Mouse (Mus musculus): ENCODE results near the gene Vti1a.

Gene Vti1a

DNA sequence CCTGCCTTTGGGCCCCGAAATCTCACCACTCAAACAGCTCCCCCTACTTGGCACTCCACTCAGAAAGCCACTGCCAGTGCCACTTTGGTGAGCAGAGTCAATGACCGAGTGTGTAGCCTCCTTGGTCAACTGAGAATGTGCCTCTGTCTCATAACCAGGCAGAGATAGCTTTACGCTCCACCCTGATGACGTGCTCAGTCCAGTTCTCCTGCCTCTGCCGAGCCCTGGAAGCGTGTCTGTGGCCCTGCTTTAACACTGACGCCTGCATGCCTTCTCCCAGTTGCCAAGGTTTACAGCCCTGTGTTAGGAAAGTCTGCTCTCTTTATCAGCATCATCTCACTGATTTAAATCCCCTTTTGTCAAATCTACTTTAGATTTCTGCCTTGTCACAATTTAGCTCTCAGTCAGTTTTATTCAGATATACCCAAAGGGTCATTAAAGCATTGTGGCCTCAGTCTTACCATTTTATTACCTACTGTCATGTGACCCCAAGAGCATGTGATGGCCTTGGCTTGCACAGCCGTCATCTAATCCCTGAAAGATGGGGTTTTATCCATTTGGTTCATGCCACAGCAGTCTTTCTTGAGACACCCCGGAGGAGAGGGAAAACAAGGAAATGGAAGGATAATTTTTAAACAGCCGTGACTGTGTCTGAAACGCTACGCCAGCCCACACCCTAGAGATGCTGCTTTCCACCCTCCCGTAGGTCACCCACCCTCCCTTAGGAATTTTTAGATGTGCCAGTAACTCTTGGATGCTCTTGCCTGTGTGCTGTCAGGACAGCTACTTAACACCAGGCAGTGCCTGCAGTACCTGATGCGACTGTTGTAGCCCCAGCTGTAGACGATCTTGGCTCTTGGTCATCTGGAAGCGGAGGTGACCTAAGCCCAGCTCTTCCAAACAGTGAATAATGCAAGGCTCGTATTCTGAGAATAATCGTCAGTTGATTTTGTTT lies 269.5 kb downstream of the Vti1a start:
- no peak for DNase-seq (ENCODE audit: low spot score)

- no peak for DNase-seq (ENCODE audit: low spot score)
Measured at GRCm38 (mm10) chr19:55587638-55588421, 271.7 kb downstream of the Vti1a start.

DNA sequence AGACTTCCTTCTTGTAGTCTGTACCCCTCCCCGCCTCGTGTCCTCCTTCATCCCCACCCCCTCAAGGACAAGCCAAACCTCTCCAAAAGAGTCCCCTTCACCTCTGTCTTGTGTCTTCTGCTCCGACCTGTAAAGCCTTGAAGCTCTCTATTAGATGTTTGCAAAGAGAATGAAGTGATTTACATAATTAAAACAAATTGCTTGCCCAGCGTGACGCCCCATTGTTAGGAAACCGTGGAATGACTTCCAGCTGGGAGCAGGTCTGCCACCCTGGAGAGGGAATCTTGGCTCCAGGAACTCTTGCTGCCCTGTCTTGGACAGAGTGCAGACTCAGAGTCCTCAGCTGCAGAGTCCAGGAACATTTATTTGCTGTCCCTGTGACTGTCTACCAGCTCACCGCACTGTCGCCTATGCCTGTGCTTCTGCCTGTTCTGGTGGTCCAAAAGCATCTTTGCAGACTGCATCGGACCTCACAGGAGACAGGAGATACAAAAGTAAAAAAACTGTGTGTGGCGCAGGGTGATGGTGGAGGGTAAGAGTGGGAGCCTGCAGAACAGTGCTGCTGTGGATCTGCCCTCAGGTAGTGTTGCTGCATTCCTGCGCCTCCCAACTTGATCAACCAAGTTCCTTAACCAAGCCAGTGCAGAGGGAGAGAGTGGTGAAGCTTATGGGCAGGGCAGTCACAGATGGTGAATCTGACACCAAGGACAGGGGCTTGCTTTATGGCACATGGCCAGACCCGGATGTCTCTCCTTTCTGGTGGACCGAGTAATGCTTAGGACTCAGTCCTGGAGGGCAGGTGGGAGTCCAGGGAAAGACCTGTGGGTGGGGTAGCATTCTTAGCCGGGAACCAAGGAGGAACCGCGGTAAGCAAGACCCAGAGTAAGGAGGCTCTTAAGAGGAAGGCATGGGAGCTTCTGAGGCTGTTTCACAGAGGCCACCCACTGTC lies 273.1 kb downstream of the Vti1a start:
- no peak for DNase-seq (ENCODE audit: low spot score)

GRCm38 (mm10) chr19:55592876-55593691 lies 277.0 kb downstream of the Vti1a start:
- DNase-seq (ENCODE audit: low spot score): no peak

- DNase-seq (ENCODE audit: low spot score): no peak
Measured at GRCm38 (mm10) chr19:55593729-55594444, 277.8 kb downstream of the Vti1a start.

DNA sequence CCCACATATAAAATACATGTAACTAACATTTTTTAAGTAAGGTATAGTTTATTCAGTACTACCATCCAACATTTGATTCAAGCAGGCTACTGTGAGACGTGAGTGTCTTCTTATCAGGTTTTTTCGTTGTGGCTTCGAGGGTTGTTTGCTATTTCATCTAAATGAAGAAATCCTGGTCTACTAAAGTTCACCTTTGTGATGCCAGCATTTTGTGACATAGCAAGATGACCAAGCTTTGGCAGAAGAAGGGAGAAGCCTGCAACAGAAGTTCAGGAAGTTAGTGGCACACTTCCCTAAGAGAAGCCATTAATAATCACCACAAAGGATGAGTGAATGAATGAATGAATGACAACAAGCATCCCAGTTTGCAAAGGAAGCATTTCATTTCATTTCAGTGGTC lies 278.4 kb downstream of the Vti1a start:
- no peak for DNase-seq (ENCODE audit: low spot score)

GRCm38 (mm10) chr19:55595945-55596649 lies 280.0 kb downstream of the Vti1a start:
- no peak for DNase-seq (ENCODE audit: low spot score)

DNA sequence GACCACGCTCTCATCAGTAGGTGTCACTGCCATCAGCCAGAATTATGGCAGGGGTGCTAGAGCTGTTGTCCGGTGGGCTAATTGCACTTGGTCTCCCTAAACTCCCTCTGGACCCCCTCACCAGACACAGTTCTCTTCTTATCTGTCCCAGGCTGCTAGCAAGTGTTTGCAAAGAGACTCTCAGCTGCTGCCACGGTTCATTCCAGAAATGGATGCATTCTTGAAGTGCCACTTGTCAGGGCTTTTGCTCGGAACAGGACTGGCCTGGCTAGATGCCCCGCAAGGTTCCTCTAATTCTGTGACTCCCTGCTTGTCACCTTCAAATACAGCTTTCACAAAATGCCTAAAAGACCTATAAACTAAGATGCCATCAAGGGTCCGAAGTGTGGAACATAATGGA lies 280.7 kb downstream of the Vti1a start:
- no peak for DNase-seq (ENCODE audit: low spot score)

- no peak for DNase-seq (ENCODE audit: low spot score)
Measured at GRCm38 (mm10) chr19:55597296-55597695, 281.2 kb downstream of the Vti1a start.

- no peak for DNase-seq (ENCODE audit: low spot score)
Measured at GRCm38 (mm10) chr19:55597951-55598350, 281.9 kb downstream of the Vti1a start.

GRCm38 (mm10) chr19:55599124-55599523 lies 283.0 kb downstream of the Vti1a start:
- DNase-seq (ENCODE audit: low spot score): no peak

DNA sequence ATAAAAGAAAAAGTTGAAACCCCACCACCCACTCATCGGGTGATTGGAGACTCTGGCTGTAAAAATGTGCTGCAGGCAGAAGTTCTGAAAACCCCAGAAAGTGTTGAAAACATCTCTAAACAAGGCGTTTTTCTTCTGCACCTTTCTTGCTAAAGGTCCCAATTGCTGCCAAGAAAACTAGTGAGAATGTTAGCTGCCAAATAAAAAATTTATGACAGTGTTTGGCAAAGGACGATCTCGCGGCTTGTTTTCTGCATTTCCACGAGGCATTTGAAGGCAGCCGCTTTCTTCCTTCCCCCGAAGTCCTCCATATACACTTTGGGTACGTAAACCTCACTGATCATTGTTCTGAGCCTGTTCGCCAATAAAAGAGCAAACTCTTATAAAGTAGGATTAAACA lies 291.6 kb downstream of the Vti1a start:
- no peak for DNase-seq (ENCODE audit: low spot score)

DNA sequence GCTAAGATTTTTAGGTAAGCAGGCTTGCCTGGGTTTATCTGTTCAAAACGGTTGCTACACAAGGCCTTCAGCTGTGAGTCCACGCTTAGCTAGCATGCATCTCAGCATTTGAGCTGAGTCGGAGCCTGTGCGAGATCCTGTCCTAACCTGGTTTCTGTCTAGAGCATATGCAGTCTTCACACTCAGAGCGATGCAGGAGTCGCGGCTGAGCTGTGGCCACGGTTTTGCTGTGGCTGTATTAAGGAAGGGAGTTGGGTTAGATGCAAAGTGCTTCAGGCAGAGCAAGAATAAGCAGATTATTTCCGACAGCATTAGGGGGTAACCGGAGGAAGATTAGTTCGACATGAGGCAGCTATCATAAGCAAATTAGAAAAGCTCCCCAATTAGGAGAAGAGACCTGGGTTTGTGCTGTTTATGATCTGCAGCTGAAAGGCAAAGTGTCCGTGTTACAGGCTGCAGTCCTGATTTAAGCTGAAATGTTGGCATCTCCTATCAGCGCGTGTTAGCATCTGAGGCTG lies 292.8 kb downstream of the Vti1a start:
- DNase-seq (ENCODE audit: low spot score): no peak

DNA sequence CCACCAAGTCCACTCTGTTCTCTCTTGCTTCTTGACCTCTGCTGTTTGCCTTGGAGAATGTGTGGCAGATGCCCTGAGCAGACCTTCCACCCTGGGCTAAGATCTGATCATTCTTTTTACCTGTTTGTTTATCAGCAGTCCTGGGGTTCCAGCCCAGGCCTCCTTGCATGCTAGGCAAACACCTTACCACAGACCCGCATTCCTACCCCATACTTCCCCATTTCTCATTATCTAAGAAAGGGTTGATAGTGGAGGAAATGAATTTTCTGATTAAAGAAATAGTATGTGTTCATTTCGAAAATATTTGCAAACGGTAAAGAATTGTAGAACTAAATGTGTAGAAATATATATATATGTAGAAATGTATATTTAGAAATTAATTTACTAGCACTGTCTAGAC lies 293.7 kb downstream of the Vti1a start:
- no peak for DNase-seq (ENCODE audit: low spot score)

DNA sequence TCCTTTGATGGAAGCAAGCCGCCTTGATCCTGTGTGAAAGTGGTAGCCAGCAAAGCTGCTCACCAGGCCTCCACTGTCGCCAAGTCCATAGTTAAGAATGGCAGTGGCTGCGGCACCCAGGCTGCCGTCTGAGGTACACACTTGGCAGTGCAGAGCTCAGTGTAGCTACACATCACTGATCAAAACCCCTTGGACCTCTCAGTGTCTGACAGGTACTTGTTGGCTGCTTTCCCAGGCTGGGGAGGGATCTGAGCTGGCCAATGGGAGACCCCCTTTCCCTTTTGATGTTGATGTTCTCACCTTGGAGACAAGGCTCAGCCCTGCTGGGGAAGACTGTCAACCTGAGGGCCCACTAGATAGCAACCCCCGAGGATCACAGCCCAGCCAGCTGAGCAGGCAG lies 299.6 kb downstream of the Vti1a start:
- DNase-seq (ENCODE audit: low spot score): no peak

- no peak for DNase-seq (ENCODE audit: low spot score)
Measured at GRCm38 (mm10) chr19:55616276-55616675, 300.2 kb downstream of the Vti1a start.

- no peak for DNase-seq (ENCODE audit: low spot score)
Measured at GRCm38 (mm10) chr19:55616937-55617336, 300.8 kb downstream of the Vti1a start.

- DNase-seq (ENCODE audit: low spot score): no peak
Measured at GRCm38 (mm10) chr19:55618546-55618945, 302.5 kb downstream of the Vti1a start.

GRCm38 (mm10) chr19:55620411-55621008 lies 304.4 kb downstream of the Vti1a start:
- no peak for DNase-seq (ENCODE audit: low spot score)
